16 mouse cellular contexts compared by ENCODE assay signal in genomic region chr4:38785016-38785415, GRCm38 (mm10).
"Had no signal": no experiment of that assay in that cellular context is flagged by ENCODE, and none has a peak within 500 bp of the region (broad histone marks: within the 10 kb centered on the region; RNA-seq: fewer than 3 reads in every experiment).

No protein-coding gene starts in this region.

- H3K4me2 ChIP-seq: limb, embryonic 15.5 days; liver, embryonic 12.5 days; neural tube, embryonic 12.5 days; stomach, embryonic 15.5 days had no signal

- H3K4me3 ChIP-seq: limb, embryonic 15.5 days; liver, embryonic 12.5 days; midbrain, embryonic 10.5 days; myocyte; neural tube, embryonic 12.5 days; stomach, embryonic 15.5 days had no signal

- H3K27me3 ChIP-seq: limb, embryonic 15.5 days; liver, embryonic 12.5 days; neural tube, embryonic 12.5 days; stomach, embryonic 15.5 days had no signal

- H3K36me3 ChIP-seq: limb, embryonic 15.5 days; liver, embryonic 12.5 days; midbrain, embryonic 10.5 days; neural tube, embryonic 12.5 days; stomach, embryonic 15.5 days had no signal

- H3K4me1 ChIP-seq: limb, embryonic 15.5 days; liver, embryonic 12.5 days; midbrain, embryonic 10.5 days; neural tube, embryonic 12.5 days; stomach, embryonic 15.5 days had no signal

- ATAC-seq: liver, embryonic 12.5 days; lung, postnatal 0 days had no signal

- H3K27ac ChIP-seq: kidney, postnatal 0 days; limb, embryonic 15.5 days; liver, embryonic 12.5 days; midbrain, embryonic 10.5 days; neural tube, embryonic 12.5 days; stomach, embryonic 15.5 days had no signal

- DNase-seq: kidney, adult 11 months; kidney, adult 9 months; kidney, postnatal 36 days; layer of hippocampus, adult 9-11 months; layer of hippocampus, postnatal 36 days; lung, postnatal 4 days; midbrain, embryonic 14.5 days; thymus, postnatal 36 days had no signal

- H3K9ac ChIP-seq: limb, embryonic 15.5 days; liver, embryonic 12.5 days; neural tube, embryonic 12.5 days; stomach, embryonic 15.5 days had no signal

- H3K9me3 ChIP-seq: limb, embryonic 15.5 days; liver, embryonic 12.5 days; midbrain, embryonic 10.5 days; neural tube, embryonic 12.5 days; stomach, embryonic 15.5 days had no signal
